11 mouse cellular contexts compared by ENCODE assay signal in the genomic region with DNA sequence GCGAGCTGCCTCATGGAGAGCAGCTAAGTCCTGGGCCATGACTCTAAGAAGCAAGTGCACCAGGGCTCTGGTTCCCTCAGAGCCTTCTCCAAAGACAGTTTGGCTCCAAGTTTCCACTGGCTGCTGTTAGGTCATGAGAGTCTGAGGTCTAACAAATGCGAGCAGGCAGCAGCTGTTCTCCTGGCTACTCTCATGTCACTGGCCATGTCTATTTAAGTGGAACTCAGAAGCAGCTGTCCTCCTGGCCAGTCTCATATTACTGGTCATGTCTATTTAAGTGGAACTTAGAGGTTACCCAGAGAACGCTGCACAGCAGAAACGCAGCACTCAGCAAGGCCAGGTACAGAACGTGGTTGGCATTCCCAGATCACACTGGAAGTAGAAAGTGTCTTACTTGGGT. TPM values are rescaled to one million over a fixed set of nuclear protein-coding genes. Genes with fewer than 3 reads are reported as not detected.
DNase-seq lines count a peak whose midpoint lies in the region; ATAC-seq and TF ChIP-seq lines count a peak whose summit lies in the region.
"Had no signal": no experiment of that assay in that cellular context is flagged by ENCODE, and none has a peak within 500 bp of the region (broad histone marks: within the 10 kb centered on the region; RNA-seq: fewer than 3 reads in every experiment).

No protein-coding gene starts in this region.

- intact Hi-C loops in gastrocnemius, postnatal 36 days (cut with DNase I), result loop anchor here (5.0 kb wide), 1 partner anchor 37 kb away; a partner anchor contains a TSS
- intact Hi-C loops in heart, postnatal 14 days (cut with DNase I), result no loop called here

- no peaks in the 10 kb centered on the region for H3K79me3 ChIP-seq in C2C12 (ENCODE audit: low read depth)

- 73% methylated on average over 5 of the region's 5 CpGs for WGBS in hindbrain, embryonic 10.5 days
- 83% methylated on average over 5 of the region's 5 CpGs for WGBS in hindbrain, embryonic 14.5 days

- H3K9me3 ChIP-seq in hindbrain, embryonic 10.5 days, result no peaks in the 10 kb centered on the region
- no peaks in the 10 kb centered on the region for H3K9me3 ChIP-seq in hindbrain, embryonic 14.5 days (ENCODE audit: control insufficient read depth, low read length)

- TF ChIP-seq CTCF in C2C12 (IDR thresholded peaks at IDR 0.05; ENCODE audit: control insufficient read depth, insufficient read depth, insufficient read length), result no peak

- no peak overlapping the region for H3K4me2 ChIP-seq in hindbrain, embryonic 14.5 days (replicated peaks)
- H3K4me2 ChIP-seq: forebrain, embryonic 12.5 days had no signal

- H3K27me3 ChIP-seq in hindbrain, embryonic 10.5 days (ENCODE audit: insufficient read depth, poor library complexity, severe bottlenecking), result no peaks in the 10 kb centered on the region
- H3K27me3 ChIP-seq in hindbrain, embryonic 14.5 days (ENCODE audit: control insufficient read depth, insufficient read depth, low read length), result no peaks in the 10 kb centered on the region
- H3K27me3 ChIP-seq in C2C12 (ENCODE audit: control insufficient read depth, insufficient read depth, insufficient read length), result no peaks in the 10 kb centered on the region
- H3K27me3 ChIP-seq: forebrain, embryonic 12.5 days; Patski had no signal

- no peak for ATAC-seq in hindbrain, embryonic 14.5 days (ENCODE audit: low FRiP score)
- ATAC-seq: Patski had no signal

- H3ac ChIP-seq in C2C12 (ENCODE audit: control insufficient read depth, insufficient read length, low read depth), result no peak overlapping the region

- H3K4me1 ChIP-seq in hindbrain, embryonic 10.5 days (replicated peaks), result peaks cover 20% of the 10 kb centered on the region
- H3K4me1 ChIP-seq in hindbrain, embryonic 14.5 days (replicated peaks; ENCODE audit: control insufficient read depth, insufficient read depth, low read length), result peaks cover 8% of the 10 kb centered on the region; the same call in 1 of the 2 replicates

- peak; percentile 6 for DNase-seq in hindbrain, embryonic 10.5 days (ENCODE audit: low spot score)
- no peak for DNase-seq in hindbrain, embryonic 14.5 days (ENCODE audit: low spot score)
- DNase-seq in gastrocnemius, postnatal 36 days, result peak; percentile 32 to 40
- DNase-seq in heart, postnatal 14 days, result peak; percentile 58 to 71
- no peak for DNase-seq in spleen, postnatal 10 days (ENCODE audit: low spot score in 2 of 2)
- DNase-seq in cerebellum, adult 9-11 months, result no peak
- DNase-seq in retina, postnatal 1 day, result no peak
- DNase-seq: adrenal gland, adult 8-10 months had no signal

- no peak overlapping the region for H3K27ac ChIP-seq in hindbrain, embryonic 10.5 days
- H3K27ac ChIP-seq in hindbrain, embryonic 14.5 days, result no peak overlapping the region
- H3K27ac ChIP-seq: forebrain, embryonic 12.5 days had no signal

- H3K79me2 ChIP-seq in C2C12 (ENCODE audit: control insufficient read depth, insufficient read depth), result no peaks in the 10 kb centered on the region

- no peak overlapping the region for H3K9ac ChIP-seq in hindbrain, embryonic 14.5 days
- H3K9ac ChIP-seq: forebrain, embryonic 12.5 days had no signal

- H3K4me3 ChIP-seq in hindbrain, embryonic 10.5 days, result no peak overlapping the region
- no peak overlapping the region for H3K4me3 ChIP-seq in hindbrain, embryonic 14.5 days (replicated peaks; ENCODE audit: low read length)
- H3K4me3 ChIP-seq in C2C12 (ENCODE audit: insufficient read depth, poor library complexity, severe bottlenecking), result no peak overlapping the region
- H3K4me3 ChIP-seq: forebrain, embryonic 12.5 days had no signal

- no peaks in the 10 kb centered on the region for H3K36me3 ChIP-seq in hindbrain, embryonic 10.5 days
- H3K36me3 ChIP-seq in hindbrain, embryonic 14.5 days (replicated peaks; ENCODE audit: control insufficient read depth, insufficient read depth), result no peaks in the 10 kb centered on the region
- no peaks in the 10 kb centered on the region for H3K36me3 ChIP-seq in C2C12 (ENCODE audit: control insufficient read depth, insufficient read depth)
- H3K36me3 ChIP-seq: forebrain, embryonic 12.5 days had no signal

TF ChIP-seq in C2C12, 6 proteins besides CTCF, POLR2A, EP300 and RAD21:
- TF ChIP-seq MYOD1 (IDR thresholded peaks at IDR 0.05; ENCODE audit: control insufficient read depth, insufficient read length, low read depth), result peak; percentile 94
- TF ChIP-seq MAX (IDR thresholded peaks at IDR 0.05), result no peak

RNA-seq across cellular contexts. Expression of a gene that starts 36.1 kb away (rescaled TPM):
- polyA plus RNA-seq in hindbrain, embryonic 10.5 days (2016; fragmentation: Nextera tagmentation; extraction: Ambion mirVana), result 427 and 441 TPM in 2 replicates
- polyA plus RNA-seq in hindbrain, embryonic 14.5 days (2014; fragmentation: Nextera tagmentation; extraction: Ambion mirVana), result 106 and 119 TPM in 2 replicates
- 770 TPM for polyA plus RNA-seq in C2C12 (2012; fragmentation: generic; extraction: Trizol)
- 100 to 1,000 TPM; 295 to 502 TPM for total RNA-seq in gastrocnemius, postnatal 36 days (2021)
- 100 to 1,000 TPM; 728 to 823 TPM for total RNA-seq in heart, postnatal 14 days (2021)

RNA-seq across cellular contexts. Expression of a gene that starts 36.4 kb away (rescaled TPM):
- 0.99 and 2.7 TPM in 2 replicates for polyA plus RNA-seq in hindbrain, embryonic 10.5 days (2016; fragmentation: Nextera tagmentation; extraction: Ambion mirVana)
- polyA plus RNA-seq in hindbrain, embryonic 14.5 days (2014; fragmentation: Nextera tagmentation; extraction: Ambion mirVana), result 1.5 and 2.3 TPM in 2 replicates
- polyA plus RNA-seq in C2C12 (2012; fragmentation: generic; extraction: Trizol), result 0.35 TPM
- 1,000 to 10,000 TPM; 1,200 to 1,249 TPM for total RNA-seq in gastrocnemius, postnatal 36 days (2021)
- 1,000 to 10,000 TPM; 1,141 to 1,154 TPM for total RNA-seq in heart, postnatal 14 days (2021)

Comparison
In these comparisons a context has a peak if more than half of its experiments do, and no peak if none do; other contexts are left out.
1. DNase-seq: peak in hindbrain, embryonic 10.5 days (single experiment), gastrocnemius, postnatal 36 days (2 of 2) and heart, postnatal 14 days (2 of 2); none in hindbrain, embryonic 14.5 days (single experiment), spleen, postnatal 10 days (0 of 2), cerebellum, adult 9-11 months (single experiment) and retina, postnatal 1 day (single experiment).